Mouse (Mus musculus) midbrain, embryonic 14.5 days (tissue): Measurements from ENCODE around the gene Podn. TPM values are rescaled to one million over a fixed set of nuclear protein-coding genes. Genes with fewer than 3 reads are reported as not detected.

ENCODE experiments used
- ATAC-seq: fragments of 200-750 bp; cut with Nextera tagmentation; 2 replicates; pipeline ENCODE4 v1.8.0; 2017; ENCODE audit warnings: moderate number of reproducible peaks, moderate library complexity; ENCODE audit not compliant: low FRiP score, low TSS enrichment
- DNase-seq: peaks from one replicate; pipeline ENCODE4 v3.0.0-alpha.2; 2015
- H3K27ac ChIP-seq: fragments of 300-500 bp; sonication (generic); replicated peaks from 2 replicates; pipeline ENCODE4 v1.5.1; 2014; ENCODE audit warnings: mild to moderate bottlenecking, low read depth, low read length, moderate library complexity
- H3K27me3 ChIP-seq: fragments of 300-500 bp; sonication (generic); 2 replicates; pipeline ENCODE4 v1.6.1; 2014; ENCODE audit warnings: low read length, control low read depth, mixed read lengths; ENCODE audit not compliant: control insufficient read depth, insufficient read depth
- H3K36me3 ChIP-seq: fragments of 300-500 bp; sonication (generic); 2 replicates; pipeline ENCODE4 v1.6.1; 2014; ENCODE audit warnings: low read length, control low read depth; ENCODE audit not compliant: control insufficient read depth, insufficient read depth
- H3K4me1 ChIP-seq: fragments of 300-500 bp; sonication (generic); 2 replicates; pipeline ENCODE4 v1.6.1; 2014; ENCODE audit warnings: mild to moderate bottlenecking, antibody characterized with exemption, low read length, control low read depth; ENCODE audit not compliant: control insufficient read depth, insufficient read depth
- H3K4me2 ChIP-seq: fragments of 300-500 bp; sonication (generic); 2 replicates; pipeline ENCODE4 v1.6.1; 2014; ENCODE audit warnings: mild to moderate bottlenecking, low read length, moderate library complexity
- H3K4me3 ChIP-seq: fragments of 300-500 bp; sonication (generic); replicated peaks from 2 replicates; pipeline ENCODE4 v1.5.1; 2014; ENCODE audit warnings: low read depth, low read length
- H3K9ac ChIP-seq: fragments of 300-500 bp; sonication (generic); replicated peaks from 2 replicates; pipeline ENCODE4 v1.6.1; 2014; ENCODE audit warnings: mild to moderate bottlenecking, low read length, moderate library complexity
- H3K9me3 ChIP-seq: fragments of 300-500 bp; sonication (generic); 2 replicates; pipeline ENCODE4 v1.6.1; 2016; ENCODE audit warnings: low read length, control low read depth, mixed read lengths; ENCODE audit not compliant: control insufficient read depth
- WGBS: fragments of 180-500 bp; shearing (Covaris S2); extraction: QIAGEN DNeasy Blood & Tissue Kit; methylation state at CpG from one replicate; pipeline ENCODE4 v1.1.7; 2014; 5-methylcytosine and 5-hydroxymethylcytosine counted together
- polyA plus RNA-seq: library from polyadenylated mRNA; unstranded; fragments of >200 nt; fragmentation: Nextera tagmentation; extraction: Ambion mirVana; gene quantifications from 2 replicates; pipeline ENCODE4 v1.2.1, GENCODE M21; 2014

The Podn gene
- polyA plus RNA-seq, 1 experiment from 2014 or later, result 0.12 TPM

DNA sequence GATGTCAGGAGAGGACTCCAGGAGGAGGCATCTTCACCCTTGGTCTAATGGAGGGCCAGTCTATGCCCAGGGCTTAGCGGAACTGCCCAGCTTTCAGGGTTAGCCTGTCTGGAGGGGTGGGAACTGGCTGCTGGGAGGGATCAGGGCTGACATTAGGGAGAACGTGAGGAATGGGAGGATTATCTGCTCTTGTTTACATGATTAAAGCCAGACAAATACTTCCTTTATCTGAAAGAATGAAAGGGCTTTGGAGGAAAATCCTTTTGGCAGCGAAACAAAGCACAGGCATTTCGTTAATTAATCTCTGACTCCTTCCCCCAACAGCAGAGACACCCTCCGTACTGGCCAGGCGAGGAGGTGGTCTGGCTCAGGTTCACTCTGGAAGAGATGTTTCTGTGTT lies 104.4 kb downstream of the Podn start:
- no peak for ATAC-seq
- Histone ChIP-seq H3K9me3 (no peaks in the 10 kb centered on the region), H3K36me3 (no peaks in the 10 kb centered on the region), H3K27me3 (no peaks in the 10 kb centered on the region), H3K9ac (no peak overlapping the region), H3K27ac (no peak overlapping the region), H3K4me2 (no peak overlapping the region), H3K4me1 (no peaks in the 10 kb centered on the region), H3K4me3 (no peak overlapping the region)
- 10% methylated on average over 6 of the region's 6 CpGs for WGBS
- peak; percentile 18 for DNase-seq

GRCm38 (mm10) chr4:107990818-107991217 lies 105.4 kb downstream of the Podn start:
- ATAC-seq (no peak), DNase-seq (no peak)
- no peaks in the 10 kb centered on the region for H3K9me3 ChIP-seq
- no peak overlapping the region for H3K9ac ChIP-seq
- WGBS, result 77% methylated on average over 5 of the region's 5 CpGs
- no peaks in the 10 kb centered on the region for H3K36me3 ChIP-seq
- H3K27me3 ChIP-seq, result no peaks in the 10 kb centered on the region
- no peak overlapping the region for H3K4me3 ChIP-seq
- H3K27ac ChIP-seq, result no peak overlapping the region
- no peak overlapping the region for H3K4me2 ChIP-seq
- no peaks in the 10 kb centered on the region for H3K4me1 ChIP-seq

GRCm38 (mm10) chr4:107988931-107989330 lies 107.3 kb downstream of the Podn start:
- Histone ChIP-seq H3K4me1 (no peaks in the 10 kb centered on the region), H3K36me3 (no peaks in the 10 kb centered on the region), H3K4me3 (no peak overlapping the region), H3K27me3 (no peaks in the 10 kb centered on the region), H3K9me3 (no peaks in the 10 kb centered on the region), H3K27ac (no peak overlapping the region), H3K9ac (no peak overlapping the region), H3K4me2 (no peak overlapping the region)
- 74% methylated on average over 8 of the region's 8 CpGs for WGBS
- DNase-seq, result no peak
- ATAC-seq, result no peak

DNA sequence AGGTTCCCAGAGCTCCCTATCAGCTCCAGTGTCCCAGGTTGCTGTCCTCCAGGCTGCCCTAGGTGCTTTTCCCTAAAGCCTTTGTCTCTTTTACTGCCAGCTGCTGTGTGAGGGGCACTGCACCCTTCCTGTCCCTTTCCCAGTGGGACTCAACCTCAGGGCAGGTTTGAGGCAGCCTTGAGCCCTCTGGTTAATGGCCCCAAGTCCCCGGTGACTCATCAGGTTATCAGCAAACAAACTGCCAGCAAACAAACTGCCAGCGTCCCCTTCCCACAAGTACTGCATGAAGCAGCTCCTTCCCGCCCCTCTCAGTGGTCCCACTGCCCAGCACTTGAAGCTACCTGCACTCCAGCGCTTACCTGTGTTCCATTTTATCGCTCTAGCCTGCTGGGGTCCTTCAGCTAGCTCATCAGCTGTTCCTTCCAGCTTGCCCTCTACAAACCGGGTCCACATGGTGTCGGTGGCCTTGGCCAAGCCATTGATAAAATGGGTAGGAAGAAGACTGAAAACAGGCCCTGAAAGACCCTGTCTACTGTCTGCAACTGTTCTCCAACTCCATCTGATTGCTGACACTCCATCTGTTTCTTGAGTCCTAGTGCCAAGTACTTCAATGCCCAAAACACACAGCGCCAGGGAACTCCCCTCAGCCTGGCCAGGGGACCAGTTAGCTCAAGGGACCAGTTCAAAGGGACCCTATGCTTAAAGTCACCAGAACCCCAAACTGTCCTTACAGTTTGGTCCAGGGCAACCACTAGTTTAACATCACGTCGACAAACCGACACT lies 109.7 kb downstream of the Podn start:
- Histone ChIP-seq H3K27ac (no peak overlapping the region), H3K4me3 (no peak overlapping the region), H3K4me2 (no peak overlapping the region), H3K9me3 (no peaks in the 10 kb centered on the region), H3K27me3 (no peaks in the 10 kb centered on the region), H3K36me3 (no peaks in the 10 kb centered on the region), H3K4me1 (no peaks in the 10 kb centered on the region), H3K9ac (no peak overlapping the region)
- DNase-seq, result no peak
- WGBS, result 94% methylated on average over 11 of the region's 11 CpGs
- no peak for ATAC-seq

GRCm38 (mm10) chr4:107985812-107986211 lies 110.4 kb downstream of the Podn start:
- Histone ChIP-seq H3K9ac (no peak overlapping the region), H3K27me3 (no peaks in the 10 kb centered on the region), H3K4me2 (no peak overlapping the region), H3K27ac (no peak overlapping the region), H3K4me1 (no peaks in the 10 kb centered on the region), H3K36me3 (no peaks in the 10 kb centered on the region), H3K4me3 (no peak overlapping the region), H3K9me3 (no peaks in the 10 kb centered on the region)
- no peak for DNase-seq
- no peak for ATAC-seq
- WGBS, result 76% methylated on average over 5 of the region's 5 CpGs

DNA sequence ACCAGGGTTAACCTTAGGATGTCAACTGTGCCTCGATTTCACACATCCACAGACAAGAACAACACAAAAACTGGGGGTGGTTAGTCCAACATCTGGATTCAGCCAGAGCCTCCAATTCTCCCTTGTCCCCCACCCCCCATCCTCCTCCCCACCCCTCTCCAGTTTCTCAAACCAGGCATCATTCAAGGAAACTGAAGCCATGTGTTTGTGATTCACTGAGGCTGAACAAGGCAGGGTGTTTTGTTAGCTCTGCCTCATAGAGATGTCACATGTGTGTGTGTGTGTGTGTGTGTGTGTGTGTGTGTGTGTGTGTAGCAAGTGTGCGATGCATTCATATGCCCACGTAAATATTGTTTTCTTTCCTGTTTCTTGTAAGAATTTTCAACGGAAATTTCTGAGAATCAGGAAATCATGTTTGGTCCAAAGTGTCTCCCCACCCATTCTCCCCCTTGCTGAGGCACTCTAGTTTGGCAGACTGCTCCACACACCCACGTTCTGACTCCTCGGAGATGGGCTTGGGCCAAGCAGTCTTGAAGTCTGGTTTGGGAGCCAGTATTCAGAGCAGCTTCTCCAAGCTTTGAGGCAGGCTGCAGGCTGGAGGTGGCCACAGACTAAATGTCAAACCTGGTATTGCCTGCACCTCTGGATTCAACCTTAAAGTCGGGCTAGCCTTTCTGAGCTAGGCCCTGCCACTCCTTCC lies 111.8 kb downstream of the Podn start:
- Histone ChIP-seq H3K4me1 (no peaks in the 10 kb centered on the region), H3K36me3 (no peaks in the 10 kb centered on the region), H3K27ac (no peak overlapping the region), H3K4me2 (no peak overlapping the region), H3K9me3 (no peaks in the 10 kb centered on the region), H3K9ac (no peak overlapping the region), H3K4me3 (no peak overlapping the region), H3K27me3 (no peaks in the 10 kb centered on the region)
- ATAC-seq (no peak), DNase-seq (no peak)
- WGBS, result 77% methylated on average over 7 of the region's 7 CpGs

DNA sequence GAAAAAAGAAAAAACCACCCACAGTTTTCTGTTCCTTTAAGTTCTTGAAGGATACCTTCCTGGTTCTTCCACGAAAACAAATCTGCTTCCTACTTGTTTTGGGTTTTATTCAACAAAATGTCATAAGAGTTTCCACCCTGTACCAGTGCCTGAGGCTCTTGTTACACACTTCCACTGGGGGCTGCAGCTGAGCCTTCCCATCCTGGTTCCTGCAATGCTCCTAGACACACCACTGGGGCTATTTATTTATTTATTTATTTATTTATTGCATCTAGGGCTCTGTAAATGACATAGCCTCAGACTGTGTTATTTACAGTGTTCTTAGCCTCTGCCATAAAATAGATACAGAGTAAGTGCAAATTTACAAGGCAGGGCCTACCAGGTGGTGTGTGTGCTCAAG lies 112.5 kb downstream of the Podn start:
- DNase-seq (no peak), ATAC-seq (no peak)
- Histone ChIP-seq H3K27me3 (no peaks in the 10 kb centered on the region), H3K36me3 (no peaks in the 10 kb centered on the region), H3K9ac (no peak overlapping the region), H3K4me1 (no peaks in the 10 kb centered on the region), H3K4me2 (no peak overlapping the region), H3K9me3 (no peaks in the 10 kb centered on the region), H3K4me3 (no peak overlapping the region), H3K27ac (no peak overlapping the region)
- 82% methylated on average over 1 of the region's 1 CpGs for WGBS

GRCm38 (mm10) chr4:107980002-107980600 lies 116.1 kb downstream of the Podn start:
- Histone ChIP-seq H3K27ac (no peak overlapping the region), H3K9ac (no peak overlapping the region), H3K4me1 (no peaks in the 10 kb centered on the region), H3K36me3 (no peaks in the 10 kb centered on the region), H3K4me2 (no peak overlapping the region), H3K27me3 (no peaks in the 10 kb centered on the region), H3K4me3 (no peak overlapping the region), H3K9me3 (no peaks in the 10 kb centered on the region)
- DNase-seq (no peak), ATAC-seq (no peak)
- WGBS, result 64% methylated on average over 6 of the region's 6 CpGs
